Mouse (Mus musculus) urinary bladder, postnatal 10 days (tissue): ENCODE measurements at regions not wholly inside any gene's neighbourhood (a gene's known extent, or its start where the extent isn't known, plus 50 kb on each side); places are given as distances from the start of the nearest gene placed in this dataset.

Source experiments
- DNase-seq: peaks from one replicate; pipeline ENCODE4 v3.0.0; 2022; ENCODE audit warnings: low spot score

- DNase-seq, result no peak
These were observed 220.9 kb downstream of the Arpp21 start for GRCm38 (mm10) chr9:112014796-112015195.

- DNase-seq, result no peak
These were observed 241.3 kb downstream of the Arpp21 start for GRCm38 (mm10) chr9:111994401-111994800.

GRCm38 (mm10) chr9:111993844-111994243 is 241.9 kb downstream of the Arpp21 start:
- no peak for DNase-seq

- no peak for DNase-seq
These were observed 245.7 kb downstream of the Arpp21 start for GRCm38 (mm10) chr9:111990060-111990459.

GRCm38 (mm10) chr9:111963405-111964037 is 272.2 kb downstream of the Arpp21 start:
- DNase-seq, result no peak

GRCm38 (mm10) chr9:111957799-111958198 is 267.7 kb upstream of the Stac start:
- no peak for DNase-seq

GRCm38 (mm10) chr9:111939271-111940067 is 249.3 kb upstream of the Stac start:
- no peak for DNase-seq

- no peak for DNase-seq
These were observed 242.3 kb upstream of the Stac start for GRCm38 (mm10) chr9:111932455-111932854.

- peak; percentile 20 for DNase-seq
These were observed 228.3 kb upstream of the Stac start for GRCm38 (mm10) chr9:111918275-111918940.

GRCm38 (mm10) chr9:111916684-111917535 is 226.8 kb upstream of the Stac start:
- DNase-seq, result no peak

- no peak for DNase-seq
These were observed 218.7 kb upstream of the Stac start for GRCm38 (mm10) chr9:111908806-111909205.

GRCm38 (mm10) chr9:111900196-111900595 is 210.0 kb upstream of the Stac start:
- no peak for DNase-seq

- DNase-seq, result no peak
These were observed 207.5 kb upstream of the Stac start for GRCm38 (mm10) chr9:111897626-111898025.

- no peak for DNase-seq
These were observed 189.6 kb upstream of the Stac start for GRCm38 (mm10) chr9:111879710-111880109.

GRCm38 (mm10) chr9:111876846-111877245 is 186.7 kb upstream of the Stac start:
- no peak for DNase-seq

- no peak for DNase-seq
These were observed 180.3 kb upstream of the Stac start for GRCm38 (mm10) chr9:111870466-111870865.

- no peak for DNase-seq
These were observed 179.7 kb upstream of the Stac start for GRCm38 (mm10) chr9:111869801-111870382.

GRCm38 (mm10) chr9:111858051-111858450 is 167.9 kb upstream of the Stac start:
- no peak for DNase-seq

GRCm38 (mm10) chr9:111854976-111855375 is 164.8 kb upstream of the Stac start:
- no peak for DNase-seq

- no peak for DNase-seq
These were observed 156.2 kb upstream of the Stac start for GRCm38 (mm10) chr9:111846366-111846765.

GRCm38 (mm10) chr9:111841151-111841550 is 151.0 kb upstream of the Stac start:
- DNase-seq, result no peak
